Mouse (Mus musculus) stomach, embryonic 16.5 days (tissue): ENCODE results near the gene Padi6. TPM values are rescaled to one million over a fixed set of nuclear protein-coding genes. Genes with fewer than 3 reads are reported as not detected.
A peak's percentile ranks its signal among the peaks of the same experiment; 100 is the strongest.

Source experiments
- ATAC-seq: fragments of 200-750 bp; cut with Nextera tagmentation; 2 replicates; pipeline ENCODE4 v1.8.0; 2017; ENCODE audit warnings: moderate number of reproducible peaks, moderate TSS enrichment; ENCODE audit not compliant: insufficient read depth, low FRiP score
- H3K27ac ChIP-seq: fragments of 300-500 bp; sonication (generic); 2 replicates; pipeline ENCODE4 v1.5.1; 2014; ENCODE audit warnings: low read length
- H3K27me3 ChIP-seq: fragments of 300-500 bp; sonication (generic); 2 replicates; pipeline ENCODE4 v1.6.1; 2014; ENCODE audit warnings: low read length, control low read depth, mixed read lengths; ENCODE audit not compliant: control insufficient read depth, insufficient read depth
- H3K36me3 ChIP-seq: fragments of 300-500 bp; sonication (generic); 2 replicates; pipeline ENCODE4 v1.6.1; 2014; ENCODE audit warnings: low read length; ENCODE audit not compliant: control insufficient read depth, insufficient read depth
- H3K4me1 ChIP-seq: fragments of 300-500 bp; sonication (generic); 2 replicates; pipeline ENCODE4 v1.6.1; 2014; ENCODE audit warnings: low read length, control low read depth, mixed read lengths; ENCODE audit not compliant: control insufficient read depth, insufficient read depth
- H3K4me2 ChIP-seq: fragments of 300-500 bp; sonication (generic); 2 replicates; pipeline ENCODE4 v1.6.1; 2014; ENCODE audit warnings: low read depth, low read length, mixed read lengths
- H3K4me3 ChIP-seq: fragments of 300-500 bp; sonication (generic); replicated peaks from 2 replicates; pipeline ENCODE4 v1.5.1; 2014; ENCODE audit warnings: mild to moderate bottlenecking, low read length
- H3K9ac ChIP-seq: fragments of 300-500 bp; sonication (generic); 2 replicates; pipeline ENCODE4 v1.6.1; 2014; ENCODE audit warnings: low read length
- H3K9me3 ChIP-seq: fragments of 300-500 bp; sonication (generic); replicated peaks from 2 replicates; pipeline ENCODE4 v1.6.1; 2016; ENCODE audit warnings: low read length, control low read depth; ENCODE audit not compliant: control insufficient read depth
- WGBS: fragments of 180-500 bp; shearing (Covaris S2); extraction: QIAGEN DNeasy Blood & Tissue Kit; methylation state at CpG from one replicate; pipeline ENCODE4 v1.1.7; 2014; 5-methylcytosine and 5-hydroxymethylcytosine counted together
- polyA plus RNA-seq: library from polyadenylated mRNA; unstranded; fragments of >200 nt; fragmentation: Nextera tagmentation; extraction: Ambion mirVana; gene quantifications from 2 replicates; pipeline ENCODE4 v1.2.1, GENCODE M21; 2015

The Padi6 gene
- polyA plus RNA-seq, 1 experiment from 2014 or later, result 0.05 TPM

DNA sequence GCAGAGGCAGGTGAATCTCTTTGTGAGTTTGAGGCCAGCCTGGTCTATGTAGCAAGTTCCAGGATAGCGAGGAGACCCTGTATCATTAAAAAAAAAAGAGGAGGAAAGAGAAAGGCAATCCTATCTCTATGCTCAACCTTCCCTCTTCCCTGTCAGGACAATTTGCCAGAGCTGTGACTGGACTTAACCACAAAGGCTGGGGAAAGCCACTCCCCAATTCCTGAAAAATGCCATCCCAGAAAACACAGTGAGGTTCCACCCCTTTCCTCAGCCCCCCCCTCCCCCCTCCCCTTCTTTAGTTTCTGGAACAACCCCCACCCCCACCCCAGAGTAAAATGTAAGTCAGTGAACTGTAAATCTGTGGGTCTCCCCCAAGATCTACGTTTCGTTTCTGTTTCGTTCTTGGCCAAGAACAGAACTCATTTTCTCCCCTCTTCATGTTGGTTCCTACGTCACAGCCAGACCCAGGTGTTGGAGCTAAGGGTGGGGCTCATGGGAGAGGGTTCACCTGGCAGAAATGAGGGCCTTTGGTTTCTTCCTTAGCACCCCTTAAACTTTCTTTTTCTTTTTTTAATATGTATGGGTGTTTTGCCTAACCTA, 53.5 kb downstream of the Padi6 start:
- H3K4me3 ChIP-seq, result no peak overlapping the region
- no peaks in the 10 kb centered on the region for H3K27me3 ChIP-seq
- no peaks in the 10 kb centered on the region for H3K36me3 ChIP-seq
- no peak for ATAC-seq
- 78% methylated on average over 5 of the region's 5 CpGs for WGBS
- H3K4me2 ChIP-seq, result no peak overlapping the region
- peaks cover 19% of the 10 kb centered on the region for H3K4me1 ChIP-seq
- H3K27ac ChIP-seq, result 0 out of 2 replicates have a peak overlapping the region, but pooled peaks have one; percentile 2
- H3K9me3 ChIP-seq, result no peaks in the 10 kb centered on the region
- no peak overlapping the region for H3K9ac ChIP-seq

DNA sequence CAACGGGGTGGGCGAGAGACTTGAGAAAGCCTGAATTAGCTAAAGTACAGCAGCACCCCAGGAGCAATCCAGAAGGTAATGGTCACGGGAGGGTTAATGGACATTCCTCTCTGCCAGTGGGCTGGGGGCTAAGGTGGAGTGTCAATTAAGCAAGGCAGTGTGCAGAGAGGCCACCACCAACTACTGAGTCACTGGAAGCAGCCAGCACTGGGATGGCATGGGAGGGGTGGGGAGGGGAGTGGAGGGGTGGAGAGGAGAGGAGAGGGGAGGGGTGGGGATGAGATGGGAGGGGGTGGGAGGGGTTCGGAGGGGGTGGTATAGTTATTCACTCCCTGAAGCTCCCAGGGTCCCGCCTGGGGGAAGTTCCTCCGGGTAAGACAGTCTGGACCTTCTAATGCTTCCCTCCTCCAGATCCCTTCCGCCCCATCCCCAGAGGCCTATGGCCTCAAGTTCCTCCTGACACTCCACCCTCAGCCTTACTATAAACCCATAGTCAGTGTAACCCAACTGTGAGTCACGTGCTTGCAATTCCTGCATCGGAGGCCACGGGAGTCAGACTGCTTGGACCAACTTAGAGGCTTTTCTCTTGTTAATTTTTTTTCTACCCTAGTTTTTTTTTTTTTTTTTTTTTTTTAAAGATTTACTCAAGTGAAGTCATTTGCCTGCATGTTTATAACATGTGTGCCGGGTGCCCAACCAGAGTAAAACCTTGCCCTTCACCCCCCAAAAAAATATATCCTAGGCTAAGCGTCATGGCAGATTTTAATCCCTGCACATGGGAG, 54.2 kb downstream of the Padi6 start:
- no peak for ATAC-seq
- no peak overlapping the region for H3K4me3 ChIP-seq
- H3K27me3 ChIP-seq, result no peaks in the 10 kb centered on the region
- H3K36me3 ChIP-seq, result no peaks in the 10 kb centered on the region
- no peak overlapping the region for H3K4me2 ChIP-seq
- peaks cover 24% of the 10 kb centered on the region for H3K4me1 ChIP-seq
- H3K9ac ChIP-seq, result no peak overlapping the region; the same call in 1 of the 2 replicates
- no peak overlapping the region for H3K27ac ChIP-seq
- WGBS, result 47% methylated on average over 12 of the region's 12 CpGs
- H3K9me3 ChIP-seq, result no peaks in the 10 kb centered on the region

DNA sequence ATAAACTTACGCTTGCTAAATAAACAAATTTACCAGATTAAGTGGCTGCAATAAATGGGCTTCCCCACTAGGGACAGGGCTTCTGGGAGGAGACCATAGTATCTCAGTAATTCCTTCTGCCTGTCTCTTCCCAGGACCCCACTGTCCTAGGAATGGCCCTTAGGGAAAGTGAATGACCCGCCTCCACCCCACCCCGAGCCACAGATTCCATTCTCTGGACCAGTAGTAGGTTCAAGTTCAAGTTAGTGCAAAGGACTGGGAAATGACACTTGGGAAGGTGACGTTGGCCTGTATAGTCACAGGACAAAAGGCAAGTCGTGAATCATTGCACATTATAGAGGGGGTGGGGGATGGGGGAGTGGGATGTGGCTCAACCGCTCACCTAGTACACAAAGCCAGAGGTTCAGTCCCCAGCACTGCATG, 57.6 kb downstream of the Padi6 start:
- ATAC-seq, result 0 out of 2 replicates have a peak, but pooled peaks have one; percentile 12

DNA sequence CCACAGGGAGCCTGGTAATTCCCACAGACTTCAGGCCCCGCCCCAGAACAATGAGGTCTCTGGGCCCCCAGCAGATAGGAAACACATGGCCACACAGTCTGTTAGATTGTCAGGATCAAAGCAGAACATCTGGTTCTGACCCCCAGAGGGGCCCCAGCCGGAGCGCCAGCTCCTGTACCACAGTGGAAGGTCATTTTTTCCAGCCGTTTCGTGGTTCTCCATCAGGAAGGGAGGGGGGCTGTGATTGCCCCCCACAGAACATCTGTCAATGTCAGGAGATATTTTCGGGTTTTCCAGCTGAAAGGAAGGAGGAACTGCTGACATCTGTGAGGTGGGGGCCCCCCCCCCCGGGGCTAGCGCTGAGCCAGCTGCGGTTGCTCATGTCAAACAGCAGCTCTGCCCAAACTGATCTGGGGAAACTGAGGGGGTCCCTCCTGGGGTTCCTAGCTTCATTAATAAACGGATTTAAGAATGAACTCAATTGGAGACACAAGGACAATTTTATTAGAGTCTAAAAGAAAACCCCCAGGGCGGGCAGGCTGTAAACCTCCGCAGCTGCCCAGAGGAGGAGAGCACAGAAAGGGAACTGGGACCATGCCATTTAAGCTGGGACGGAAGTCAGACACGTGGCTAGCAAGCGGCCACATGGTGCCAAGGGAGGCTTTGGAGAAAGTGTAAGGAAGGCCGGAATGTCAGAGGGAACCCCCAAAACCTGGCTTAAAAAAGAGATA, 58.1 kb downstream of the Padi6 start:
- H3K9ac ChIP-seq, result peak overlapping the region; percentile 54
- no peaks in the 10 kb centered on the region for H3K9me3 ChIP-seq
- H3K27ac ChIP-seq, result peak overlapping the region; percentile 84
- no peaks in the 10 kb centered on the region for H3K36me3 ChIP-seq
- 10% methylated on average over 16 of the region's 16 CpGs for WGBS
- no peaks in the 10 kb centered on the region for H3K27me3 ChIP-seq
- H3K4me2 ChIP-seq, result peak overlapping the region; percentile 58
- peak; percentile 76 for ATAC-seq
- peaks cover 18% of the 10 kb centered on the region for H3K4me1 ChIP-seq
- H3K4me3 ChIP-seq, result peak overlapping the region; percentile 25

More for the DNA sequence above, 57.6 kb downstream of the Padi6 start:
- H3K4me1 ChIP-seq, result peaks cover 20% of the 10 kb centered on the region
- peak overlapping the region; percentile 25; the same call in 1 of the 2 replicates for H3K4me3 ChIP-seq
- peak overlapping the region; percentile 84 for H3K27ac ChIP-seq
- 32% methylated on average over 6 of the region's 6 CpGs for WGBS
- peak overlapping the region; percentile 58 for H3K4me2 ChIP-seq
- H3K9ac ChIP-seq, result peak overlapping the region; percentile 54; the same call in 1 of the 2 replicates
- H3K9me3 ChIP-seq, result no peaks in the 10 kb centered on the region
- no peaks in the 10 kb centered on the region for H3K36me3 ChIP-seq
- H3K27me3 ChIP-seq, result no peaks in the 10 kb centered on the region

DNA sequence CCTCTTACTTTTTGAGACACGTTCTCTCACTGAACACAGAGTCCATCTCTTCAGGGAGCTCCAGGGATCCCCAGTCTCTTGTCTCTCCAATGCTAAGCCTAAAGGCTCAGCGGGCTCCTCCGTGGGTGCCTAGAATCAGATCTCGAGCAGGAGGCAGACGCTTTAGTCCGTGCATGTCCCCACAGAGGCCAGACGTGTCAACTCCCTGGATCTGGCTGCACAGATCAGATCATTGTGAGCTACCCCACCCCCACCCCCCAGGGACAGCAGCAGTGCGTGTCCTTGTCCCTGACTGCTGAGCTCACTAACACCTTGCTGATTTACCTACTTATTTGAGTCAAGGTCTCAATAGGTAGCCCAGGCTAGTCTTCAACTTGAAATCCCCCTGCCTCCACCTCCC, 58.8 kb downstream of the Padi6 start:
- H3K9me3 ChIP-seq, result no peaks in the 10 kb centered on the region
- no peaks in the 10 kb centered on the region for H3K27me3 ChIP-seq
- 0 out of 2 replicates have a peak overlapping the region, but pooled peaks have one; percentile 54 for H3K9ac ChIP-seq
- H3K36me3 ChIP-seq, result no peaks in the 10 kb centered on the region
- peak overlapping the region; percentile 58 for H3K4me2 ChIP-seq
- H3K27ac ChIP-seq, result peak overlapping the region; percentile 84
- no peak overlapping the region for H3K4me3 ChIP-seq
- ATAC-seq, result no peak
- peaks cover 18% of the 10 kb centered on the region for H3K4me1 ChIP-seq
- WGBS, result 30% methylated on average over 8 of the region's 8 CpGs

DNA sequence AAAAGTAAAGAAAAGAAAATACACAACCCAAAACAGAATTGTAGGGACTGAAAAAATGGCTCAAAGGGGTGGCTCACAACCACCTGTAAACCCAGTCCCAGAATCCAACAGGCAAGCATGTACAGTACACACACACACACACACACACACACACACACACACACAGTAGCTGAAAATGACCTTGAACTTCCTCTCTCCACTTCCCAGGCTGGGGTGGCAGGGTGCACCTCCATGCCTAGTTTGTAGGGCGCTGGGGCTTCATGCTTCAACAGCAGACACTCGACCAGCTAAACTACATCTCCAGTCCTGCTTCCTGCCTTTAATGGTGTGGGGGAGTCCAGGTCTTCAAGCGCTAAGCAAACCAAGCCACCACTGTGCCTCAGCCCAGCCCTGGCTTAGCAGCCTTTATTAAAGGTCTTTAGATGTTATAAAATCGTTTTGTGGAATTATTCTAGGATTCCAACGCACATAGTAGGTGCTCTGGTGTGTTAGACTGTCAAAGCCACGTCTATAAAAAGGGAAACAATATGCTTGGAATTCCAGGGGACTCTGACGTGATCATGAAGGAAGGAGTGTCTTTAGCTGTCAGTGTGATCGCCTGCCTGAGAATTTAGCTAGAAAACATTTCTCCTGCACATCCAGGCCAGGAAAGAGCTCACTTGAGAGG, 61.6 kb downstream of the Padi6 start:
- no peak overlapping the region for H3K4me2 ChIP-seq
- no peaks in the 10 kb centered on the region for H3K27me3 ChIP-seq
- no peaks in the 10 kb centered on the region for H3K9me3 ChIP-seq
- no peak overlapping the region for H3K9ac ChIP-seq
- H3K36me3 ChIP-seq, result no peaks in the 10 kb centered on the region
- peaks cover 18% of the 10 kb centered on the region for H3K4me1 ChIP-seq
- peak overlapping the region; percentile 13; the same call in 1 of the 2 replicates for H3K27ac ChIP-seq
- H3K4me3 ChIP-seq, result no peak overlapping the region
- 49% methylated on average over 8 of the region's 8 CpGs for WGBS
- no peak for ATAC-seq

DNA sequence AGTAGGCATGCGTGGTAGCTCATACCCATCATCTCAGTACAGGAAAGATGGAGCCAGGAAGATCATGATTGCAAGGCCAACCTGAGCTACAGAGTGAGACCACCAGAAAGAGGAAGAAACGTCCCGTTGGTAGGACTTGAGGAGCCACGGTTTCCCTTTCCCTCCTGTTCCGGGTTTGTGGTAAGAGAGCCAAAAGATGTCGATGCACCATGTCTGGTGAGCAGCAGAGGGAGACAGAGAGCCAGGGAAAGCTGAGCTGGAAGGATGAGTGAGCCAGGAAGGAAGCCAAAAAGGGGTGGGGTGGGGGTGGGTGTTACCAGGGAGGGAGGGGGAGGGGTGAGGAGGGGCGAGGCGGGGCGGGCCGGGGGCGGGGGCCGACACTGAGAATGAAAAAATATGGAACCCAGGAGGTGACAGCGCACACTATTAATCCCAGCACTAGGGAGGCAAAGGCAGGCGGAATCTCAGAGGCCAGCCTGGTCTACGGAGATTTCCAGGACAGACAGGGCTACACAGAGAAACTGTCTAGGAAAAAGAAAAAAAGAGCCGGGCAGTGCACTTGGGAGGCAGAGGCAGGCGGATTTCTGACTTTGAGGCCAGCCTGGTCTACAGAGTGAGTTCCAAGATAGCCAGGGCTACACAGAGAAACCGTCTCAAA, 62.6 kb downstream of the Padi6 start:
- H3K4me3 ChIP-seq, result peak overlapping the region; percentile 13; the same call in 1 of the 2 replicates
- peak; percentile 17; the same call in 1 of the 2 replicates for ATAC-seq
- H3K9ac ChIP-seq, result peak overlapping the region; percentile 49

DNA sequence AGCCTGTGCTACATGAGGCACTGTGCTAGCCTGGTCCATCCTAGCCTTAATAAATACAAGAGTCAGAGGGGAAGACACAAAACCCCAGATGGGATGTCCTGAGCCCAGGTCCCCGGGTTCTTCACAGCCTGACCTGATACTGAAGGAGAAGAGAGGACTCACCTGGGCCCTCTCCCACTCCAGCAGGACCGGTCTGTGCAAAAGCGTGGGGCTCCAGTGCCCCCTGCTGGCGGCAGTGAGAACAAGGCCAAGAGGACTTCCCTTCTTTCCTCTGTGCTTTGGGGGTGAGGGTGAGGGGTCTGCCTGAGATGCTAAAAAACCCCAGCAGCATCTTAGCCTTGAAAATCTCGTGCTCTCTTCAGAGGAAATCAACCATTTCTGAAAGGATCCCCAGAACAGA, 63.4 kb downstream of the Padi6 start:
- Histone ChIP-seq H3K27me3 (no peaks in the 10 kb centered on the region), H3K4me2 (no peak overlapping the region), H3K9ac (peak overlapping the region; percentile 49; the same call in 1 of the 2 replicates), H3K27ac (no peak overlapping the region), H3K4me3 (no peak overlapping the region), H3K9me3 (no peaks in the 10 kb centered on the region), H3K4me1 (peaks cover 6% of the 10 kb centered on the region), H3K36me3 (no peaks in the 10 kb centered on the region)
- WGBS, result 16% methylated on average over 5 of the region's 5 CpGs
- 0 out of 2 replicates have a peak, but pooled peaks have one; percentile 18 for ATAC-seq

More for the DNA sequence above, 62.6 kb downstream of the Padi6 start:
- Histone ChIP-seq H3K9me3 (no peaks in the 10 kb centered on the region), H3K4me2 (peak overlapping the region; percentile 42), H3K36me3 (no peaks in the 10 kb centered on the region), H3K27ac (no peak overlapping the region), H3K27me3 (no peaks in the 10 kb centered on the region), H3K4me1 (peaks cover 14% of the 10 kb centered on the region)
- WGBS, result 21% methylated on average over 17 of the region's 18 CpGs
